Mouse (Mus musculus): ENCODE data around the gene Zfp319.
"Not testable (repeated sequence)": the region's sequence is repeated elsewhere in the genome, so short reads cannot be mapped to it uniquely, and the experiment has no call there.

The Zfp319 gene

DNA sequence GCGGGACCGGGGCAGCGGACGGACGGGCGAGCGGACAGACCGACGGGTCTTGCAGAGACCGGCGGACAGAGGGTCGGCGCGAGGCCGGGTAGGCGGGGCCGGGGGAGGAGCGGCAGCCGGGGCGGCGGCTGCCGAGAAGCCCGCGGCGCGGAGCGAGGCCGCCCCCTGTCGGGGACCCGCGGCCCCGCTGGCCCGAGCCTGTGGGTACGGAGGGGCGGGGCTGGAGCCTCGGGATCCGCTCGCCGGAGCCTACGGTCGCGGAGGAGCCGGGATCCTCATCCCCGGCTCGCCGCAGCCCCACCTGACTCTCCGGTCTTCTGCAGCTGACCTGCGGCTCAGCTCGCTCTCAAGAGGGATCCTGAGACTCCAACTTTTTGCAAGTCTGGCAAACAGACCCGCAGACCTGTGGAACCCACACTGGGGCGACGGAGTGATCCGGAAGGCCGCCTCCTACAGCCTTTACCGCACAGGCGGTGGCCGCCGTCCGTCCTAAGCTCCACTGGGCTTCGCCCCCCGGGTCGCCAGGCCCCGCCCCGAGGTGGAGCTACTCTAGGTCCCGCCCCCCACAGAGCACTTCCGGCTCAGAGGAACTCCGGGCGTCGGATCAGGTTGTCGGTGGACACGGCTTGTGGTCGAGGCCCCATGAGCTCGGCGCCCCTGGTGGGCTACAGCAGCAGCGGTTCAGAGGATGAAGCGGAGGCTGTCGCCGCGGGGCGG lies at the start of gene Zfp319, which contains the start of gene Usb1:
Gene Zfp319 (minus strand): TSS at position 231 of the 717 bp plus-strand sequence.
Gene Usb1 (plus strand): TSS at position 565 of the 717 bp plus-strand sequence.
- DNase-seq (ENCODE audit: low spot score): peak; percentile 87

DNA sequence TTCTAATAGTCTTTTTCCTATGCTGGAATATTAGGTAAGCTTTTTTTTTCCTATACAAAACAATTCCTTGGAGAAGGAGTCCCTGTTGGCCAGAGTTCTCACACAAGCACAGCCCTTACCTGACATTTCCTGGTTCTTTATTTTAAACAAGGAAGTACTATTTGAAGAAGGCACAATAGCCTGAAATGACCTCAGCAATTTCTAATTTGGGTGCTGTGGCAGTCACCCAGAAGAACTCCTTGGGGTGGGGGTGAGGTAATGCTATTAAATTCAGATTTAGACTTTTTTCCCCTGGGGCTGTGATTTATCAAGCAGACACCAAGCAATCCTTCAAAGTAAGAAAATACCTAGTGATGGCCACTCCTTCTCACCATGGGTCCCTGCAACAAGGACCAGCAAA lies 49.2 kb upstream of the Zfp319 start:
- DNase-seq (ENCODE audit: low spot score): no peak

DNA sequence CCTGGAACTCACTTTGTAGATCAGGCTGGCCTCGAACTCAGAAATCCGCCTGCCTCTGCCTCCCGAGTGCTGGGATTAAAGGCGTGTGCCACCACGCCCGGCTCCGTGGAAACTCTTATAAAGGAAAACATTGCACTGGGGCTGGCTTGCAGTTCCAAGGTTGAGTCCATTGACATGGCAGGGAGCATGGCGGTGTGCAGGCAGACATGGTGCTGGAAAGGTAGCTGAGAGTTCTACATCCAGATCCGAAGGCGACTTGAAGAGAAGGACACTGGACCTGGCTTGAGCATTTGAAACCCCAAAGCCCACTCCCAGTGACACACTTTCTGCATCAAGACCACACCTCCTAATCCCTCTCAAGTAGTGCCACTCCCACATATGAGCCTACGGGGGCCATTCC lies 47.2 kb upstream of the Zfp319 start:
- not testable (repeated sequence) for DNase-seq (ENCODE audit: low spot score)

DNA sequence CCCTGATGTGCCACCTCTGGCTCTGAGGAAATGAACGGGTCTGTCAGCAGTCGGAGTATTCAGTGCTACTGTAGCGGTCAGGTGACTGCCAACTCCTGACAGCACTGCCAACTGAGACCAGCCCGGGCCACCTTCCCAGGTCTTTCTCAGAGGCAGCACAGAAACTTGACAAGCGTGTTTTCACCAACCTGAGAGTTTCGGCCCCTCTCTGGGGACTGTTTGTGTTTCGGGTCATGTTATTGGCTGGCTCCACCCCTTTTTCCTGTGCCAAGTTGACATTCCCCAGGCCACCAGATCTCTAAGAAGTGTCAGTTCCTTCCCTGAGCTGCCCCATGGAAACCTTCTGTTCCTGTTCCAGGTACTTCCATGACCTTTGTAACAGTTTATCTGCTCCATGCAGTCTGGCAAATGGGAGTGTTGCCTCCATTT lies 46.1 kb upstream of the Zfp319 start:
- no peak for DNase-seq (ENCODE audit: low spot score)

DNA sequence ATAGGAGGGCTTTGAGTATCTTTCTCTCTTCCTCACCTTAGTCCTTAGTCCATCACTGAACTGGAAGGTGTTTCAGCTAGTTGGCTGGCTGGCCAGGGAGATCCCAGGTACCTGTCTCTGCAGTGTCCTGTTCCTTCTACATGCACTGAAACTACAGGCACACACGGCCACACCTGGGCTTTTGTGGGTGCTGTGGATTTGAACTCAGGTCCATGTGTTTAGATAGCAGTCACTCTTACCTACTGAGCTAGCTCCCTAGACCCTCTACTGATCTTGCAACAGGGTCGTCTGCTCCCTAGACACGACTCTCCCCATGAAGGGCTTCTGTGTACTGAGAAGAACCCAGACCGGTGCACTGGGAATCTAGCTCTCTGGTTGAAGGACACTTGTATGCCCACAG lies 45.4 kb upstream of the Zfp319 start:
- no peak for DNase-seq (ENCODE audit: low spot score)

DNA sequence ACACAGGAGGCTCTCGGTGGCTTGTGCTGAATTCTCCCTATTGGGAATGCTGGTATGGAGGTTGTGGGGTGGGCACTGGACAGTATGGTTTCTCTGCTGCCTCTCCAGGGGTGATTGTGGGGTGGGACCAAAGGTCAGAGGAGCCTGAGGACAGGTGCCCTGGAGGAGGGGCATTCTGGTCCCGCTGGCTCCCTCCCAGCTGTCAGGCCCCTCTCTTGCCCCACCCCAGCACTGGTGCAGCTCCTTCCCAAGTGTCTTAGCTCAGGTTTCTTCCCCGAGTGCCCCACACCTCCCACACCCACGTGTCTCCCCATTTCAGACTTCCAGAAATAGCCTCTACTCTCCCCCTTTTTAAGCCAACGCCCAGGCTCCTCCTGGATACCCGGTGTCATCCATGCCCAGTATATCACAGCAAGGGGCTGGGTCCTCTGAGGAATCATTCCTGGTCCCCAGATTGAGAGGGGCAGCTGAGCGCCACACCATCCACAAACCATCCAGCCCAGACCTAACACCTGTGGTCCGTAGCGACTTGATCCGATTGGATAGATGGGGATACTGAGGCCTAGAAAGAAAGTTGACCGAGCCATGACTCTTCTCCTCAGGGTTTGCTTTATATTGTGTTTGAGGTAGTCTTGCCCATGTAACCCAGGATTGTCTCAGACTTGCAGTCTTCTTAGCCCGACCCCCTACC lies 44.7 kb upstream of the Zfp319 start:
- DNase-seq (ENCODE audit: low spot score): no peak

DNA sequence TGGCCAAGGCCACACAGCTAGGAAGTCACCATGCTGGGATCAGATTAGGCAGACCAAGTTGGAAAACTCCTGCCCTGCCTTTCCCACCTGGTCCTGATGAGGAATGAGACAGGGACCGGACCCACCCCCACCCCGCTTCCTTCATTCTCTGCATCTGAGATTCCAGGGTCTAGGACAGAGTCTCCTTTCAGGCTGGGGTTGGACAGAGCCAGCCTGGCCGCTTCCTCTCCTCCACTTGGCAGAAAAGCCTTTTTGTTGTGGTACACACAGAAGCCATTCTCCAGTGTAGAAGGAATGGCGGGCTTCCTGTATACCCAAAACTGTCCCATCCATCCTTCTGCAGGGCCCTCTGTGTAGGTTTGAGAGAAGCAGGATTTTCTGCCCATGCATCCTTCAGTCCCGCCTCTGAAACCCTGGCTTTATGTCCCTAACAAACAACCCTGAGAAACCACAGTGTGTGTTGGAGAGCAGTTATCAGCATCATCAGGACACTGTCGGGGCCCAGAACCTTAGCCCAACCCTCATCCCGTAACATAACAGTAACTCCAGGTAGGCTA lies 43.7 kb upstream of the Zfp319 start:
- DNase-seq (ENCODE audit: low spot score): no peak

DNA sequence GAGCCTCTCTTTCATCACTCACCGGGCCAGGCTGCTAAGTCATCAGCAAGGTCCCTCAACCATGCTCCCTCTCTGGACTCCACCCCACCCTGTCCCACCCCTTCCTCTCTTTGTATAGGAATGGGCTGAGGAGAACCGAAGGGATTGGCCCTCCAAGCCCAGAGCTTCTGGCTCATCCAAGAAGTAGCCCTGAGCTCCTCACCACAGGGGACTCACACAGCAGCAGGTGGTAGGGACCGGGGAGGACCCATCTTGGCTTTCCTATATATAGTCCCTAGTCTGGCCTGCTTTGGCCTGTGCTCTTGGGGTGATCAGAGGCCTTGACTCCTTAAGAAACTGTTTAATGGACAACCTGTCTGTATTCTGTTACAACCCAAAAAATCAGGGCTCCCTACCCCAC lies 42.7 kb upstream of the Zfp319 start:
- no peak for DNase-seq (ENCODE audit: low spot score)

DNA sequence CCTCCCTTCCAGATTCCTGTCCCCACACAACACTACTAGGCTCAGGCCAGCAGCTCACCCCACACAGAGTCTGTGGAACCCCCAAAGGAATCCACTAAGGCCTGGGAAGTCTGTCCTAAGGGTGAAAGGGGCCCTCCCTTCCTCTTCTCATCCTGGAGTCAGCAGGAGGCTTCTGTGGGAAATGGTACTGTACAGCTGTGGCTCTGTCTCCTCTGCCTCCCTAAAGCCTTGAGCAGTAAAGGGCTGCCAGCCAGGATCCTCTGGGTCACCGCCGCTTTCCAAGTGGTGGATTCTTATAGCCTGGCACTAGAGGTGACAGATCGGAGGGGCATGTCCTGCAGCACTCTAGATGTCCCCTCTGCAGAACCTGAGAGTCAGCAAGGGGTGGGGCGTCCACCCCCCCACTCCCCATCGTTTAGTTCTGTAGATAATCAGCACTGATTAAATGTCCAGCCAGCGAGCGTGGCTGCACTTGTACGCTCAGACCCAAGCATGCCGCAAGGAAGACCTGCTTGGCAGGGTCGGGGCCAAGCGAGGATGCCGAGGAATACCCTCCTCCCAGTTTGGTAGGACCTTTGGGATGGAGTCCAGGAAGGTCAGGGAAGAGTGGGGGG lies 41.7 kb upstream of the Zfp319 start:
- no peak for DNase-seq (ENCODE audit: low spot score)

DNA sequence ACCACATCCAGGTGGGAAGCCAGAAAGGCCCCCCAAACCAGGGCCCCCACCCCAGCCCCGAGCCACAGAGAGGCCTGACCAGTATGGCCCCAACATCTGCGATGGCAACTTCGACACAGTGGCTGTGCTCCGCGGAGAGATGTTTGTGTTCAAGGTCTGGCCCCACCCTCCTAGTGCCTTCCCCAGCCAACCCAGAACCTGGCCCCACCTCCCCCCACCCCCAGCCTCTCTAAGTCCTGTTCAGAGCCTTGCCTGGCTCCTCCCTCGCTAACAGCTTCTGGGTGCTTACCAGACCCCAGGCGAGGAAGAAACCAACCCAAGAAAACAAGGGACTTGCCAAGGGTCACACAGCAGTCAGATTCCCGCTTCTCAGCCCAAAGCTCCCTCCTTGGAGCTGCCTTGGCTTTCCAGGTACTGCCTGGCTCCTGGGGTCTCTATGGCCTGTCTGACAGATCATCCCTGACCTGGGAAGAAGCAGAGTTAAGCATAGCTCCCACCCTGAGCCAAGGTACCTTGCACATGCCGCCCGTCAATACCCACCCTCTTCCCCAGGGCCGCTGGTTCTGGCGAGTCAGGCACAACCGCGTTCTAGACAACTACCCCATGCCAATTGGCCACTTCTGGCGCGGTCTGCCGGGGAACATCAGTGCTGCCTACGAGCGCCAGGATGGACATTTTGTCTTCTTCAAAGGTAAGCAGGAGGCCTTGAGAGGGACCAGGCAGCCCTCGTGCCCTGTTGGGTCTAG lies 38.0 kb upstream of the Zfp319 start:
- no peak for DNase-seq (ENCODE audit: low spot score)

DNA sequence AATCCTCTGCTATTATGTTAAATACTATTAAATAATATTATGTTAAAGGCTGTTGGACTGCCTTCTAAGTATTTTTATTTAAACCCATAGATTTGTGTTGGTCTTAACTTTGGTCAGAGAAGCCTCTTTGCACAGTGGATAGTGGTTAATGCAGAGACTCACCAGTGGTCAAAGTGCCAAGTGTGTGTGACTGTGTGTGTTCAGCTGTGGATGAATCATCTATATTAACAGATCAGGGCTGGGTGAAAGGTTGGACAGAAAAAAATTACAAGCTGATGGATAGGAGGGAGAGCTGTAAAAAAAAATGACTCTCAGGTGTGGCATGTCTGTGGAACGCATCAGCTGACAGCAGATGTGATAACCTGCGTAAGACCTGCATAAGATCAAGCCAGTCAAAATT lies 32.1 kb upstream of the Zfp319 start:
- no peak for DNase-seq (ENCODE audit: low spot score)

DNA sequence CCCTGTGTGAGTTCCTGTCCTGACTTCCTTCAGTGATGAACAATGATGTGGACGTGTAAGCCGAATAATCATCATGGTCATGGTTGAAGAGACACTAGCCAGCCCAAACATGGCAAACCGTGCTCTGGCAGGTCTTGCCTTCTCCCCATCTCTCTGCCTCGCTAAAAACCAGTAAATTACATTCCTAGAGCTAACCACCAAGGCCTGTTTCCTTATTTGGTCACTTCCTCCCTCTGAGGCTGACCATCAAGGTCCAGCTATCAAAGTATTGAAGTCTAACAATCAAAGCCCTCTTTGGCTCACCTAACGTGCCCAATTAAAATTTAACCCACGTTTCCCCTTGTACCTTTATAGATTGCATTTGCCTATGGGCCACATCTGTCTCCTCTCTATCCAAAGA lies 30.5 kb upstream of the Zfp319 start:
- DNase-seq (ENCODE audit: low spot score): no peak

DNA sequence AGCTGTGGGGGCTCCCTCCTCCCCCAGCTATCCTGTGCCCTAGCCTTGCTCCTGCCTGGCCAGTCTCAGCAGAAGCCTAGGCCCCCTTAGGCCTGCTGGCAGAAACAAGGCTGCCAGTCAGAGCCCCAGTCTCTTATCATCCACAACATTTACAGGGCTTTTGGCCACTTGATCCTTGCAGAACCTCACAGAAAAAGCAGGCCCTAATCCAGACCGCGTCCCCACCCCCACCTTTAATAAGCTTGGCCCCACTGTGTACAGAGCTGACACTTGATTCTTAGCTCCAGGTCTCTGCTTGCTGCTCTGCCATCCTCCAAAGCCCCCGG lies 29.2 kb upstream of the Zfp319 start:
- DNase-seq (ENCODE audit: low spot score): no peak

DNA sequence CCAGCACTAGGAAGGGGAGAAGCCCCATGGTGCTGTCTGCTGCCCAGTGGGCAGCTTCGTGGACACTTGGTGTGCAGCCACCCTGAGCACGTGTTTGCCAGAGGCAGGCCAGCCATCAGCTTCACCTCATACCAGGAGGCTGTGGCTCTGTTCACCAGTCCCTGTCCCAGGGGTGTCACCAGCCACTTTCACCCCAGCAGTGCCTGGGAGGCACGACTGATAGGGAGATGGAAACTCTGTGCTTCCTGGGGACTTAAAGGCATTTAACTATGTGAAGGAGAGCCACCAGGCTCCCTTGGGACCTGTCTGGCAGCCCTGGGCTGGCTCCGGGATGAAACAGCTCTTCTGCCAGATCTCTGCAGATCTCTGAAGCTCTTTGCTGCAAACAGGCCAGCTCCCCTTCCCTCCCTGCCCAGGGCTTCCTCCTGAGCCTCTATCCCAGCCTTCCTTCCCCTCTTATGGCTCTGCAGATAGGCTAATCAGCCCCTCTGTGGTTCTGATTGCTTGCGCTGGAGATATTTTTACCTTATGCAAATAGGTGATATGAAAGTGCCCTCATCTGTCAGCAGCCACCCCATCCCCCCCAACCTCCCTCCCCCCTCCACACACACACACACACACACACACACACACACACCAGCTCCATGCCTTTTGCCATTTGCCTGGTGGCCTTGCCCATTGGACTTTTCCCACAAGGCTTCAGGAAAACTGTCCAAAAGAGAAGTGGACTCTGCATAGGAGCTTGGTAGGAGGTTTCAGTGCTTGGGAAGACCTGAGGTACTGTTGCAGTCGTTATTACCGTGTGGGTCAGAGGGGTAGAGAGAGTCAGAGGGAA lies 28.6 kb upstream of the Zfp319 start:
- no peak for DNase-seq (ENCODE audit: low spot score)

DNA sequence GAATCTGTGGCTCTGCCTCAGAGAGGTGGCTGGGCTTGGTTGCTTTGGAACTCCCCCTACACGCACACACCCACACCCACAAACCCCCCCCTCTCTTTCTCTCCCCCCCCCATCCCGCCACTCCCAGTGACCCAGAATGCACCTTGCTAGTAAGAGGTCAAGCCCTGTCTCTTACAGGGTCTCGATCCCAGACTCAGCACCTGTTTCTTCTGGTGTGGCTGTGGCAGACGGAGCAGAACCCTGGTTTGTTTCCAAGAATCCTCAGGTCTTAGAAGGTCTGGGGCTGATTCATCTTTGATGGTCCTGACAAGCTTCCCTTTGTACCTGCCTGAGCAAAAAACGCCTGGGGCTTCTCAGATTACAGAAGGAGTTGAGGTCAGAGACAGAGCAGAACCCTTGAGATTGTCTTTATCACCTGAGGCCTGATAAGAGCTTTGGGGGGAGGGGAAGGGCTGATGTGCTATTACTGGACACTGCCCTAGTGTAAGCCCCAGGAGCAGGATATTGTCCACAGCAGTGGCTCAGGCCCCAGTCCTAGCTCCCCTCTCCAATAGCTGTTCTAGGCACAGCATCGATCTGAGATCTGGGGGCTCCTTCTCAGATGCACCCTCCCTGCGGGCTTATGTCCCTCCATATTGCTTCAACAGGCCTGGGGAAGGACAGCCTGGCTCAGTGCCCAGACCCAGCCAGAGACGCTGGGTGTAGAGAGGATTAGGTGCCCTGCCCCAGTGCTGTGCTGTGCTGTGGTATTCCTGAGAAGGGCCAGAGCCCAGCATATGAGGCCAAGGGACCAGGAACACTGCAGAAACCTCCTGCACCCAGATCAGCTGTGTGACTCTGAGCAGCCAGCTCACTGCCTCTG lies 27.0 kb upstream of the Zfp319 start:
- no peak for DNase-seq (ENCODE audit: low spot score)

DNA sequence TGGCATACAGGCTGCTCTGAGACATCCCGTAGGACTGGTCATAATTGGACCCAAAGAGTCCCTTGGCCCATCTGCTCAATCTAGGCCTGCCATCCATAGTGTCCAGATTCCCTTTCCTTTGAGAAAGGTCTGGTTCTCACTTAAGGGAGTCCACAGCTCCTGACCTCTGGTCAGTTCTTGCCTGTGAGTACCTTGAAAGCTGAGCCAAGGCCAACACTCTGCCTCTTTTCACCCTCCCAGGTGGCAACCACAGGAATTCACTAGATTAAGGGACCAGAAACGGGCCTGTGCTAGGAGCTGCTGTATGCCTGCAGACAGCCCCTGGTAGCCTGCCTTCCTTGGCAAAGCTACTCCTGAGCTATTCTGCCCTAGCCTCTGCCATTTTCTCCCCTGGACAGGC lies 22.9 kb upstream of the Zfp319 start:
- no peak for DNase-seq (ENCODE audit: low spot score)

DNA sequence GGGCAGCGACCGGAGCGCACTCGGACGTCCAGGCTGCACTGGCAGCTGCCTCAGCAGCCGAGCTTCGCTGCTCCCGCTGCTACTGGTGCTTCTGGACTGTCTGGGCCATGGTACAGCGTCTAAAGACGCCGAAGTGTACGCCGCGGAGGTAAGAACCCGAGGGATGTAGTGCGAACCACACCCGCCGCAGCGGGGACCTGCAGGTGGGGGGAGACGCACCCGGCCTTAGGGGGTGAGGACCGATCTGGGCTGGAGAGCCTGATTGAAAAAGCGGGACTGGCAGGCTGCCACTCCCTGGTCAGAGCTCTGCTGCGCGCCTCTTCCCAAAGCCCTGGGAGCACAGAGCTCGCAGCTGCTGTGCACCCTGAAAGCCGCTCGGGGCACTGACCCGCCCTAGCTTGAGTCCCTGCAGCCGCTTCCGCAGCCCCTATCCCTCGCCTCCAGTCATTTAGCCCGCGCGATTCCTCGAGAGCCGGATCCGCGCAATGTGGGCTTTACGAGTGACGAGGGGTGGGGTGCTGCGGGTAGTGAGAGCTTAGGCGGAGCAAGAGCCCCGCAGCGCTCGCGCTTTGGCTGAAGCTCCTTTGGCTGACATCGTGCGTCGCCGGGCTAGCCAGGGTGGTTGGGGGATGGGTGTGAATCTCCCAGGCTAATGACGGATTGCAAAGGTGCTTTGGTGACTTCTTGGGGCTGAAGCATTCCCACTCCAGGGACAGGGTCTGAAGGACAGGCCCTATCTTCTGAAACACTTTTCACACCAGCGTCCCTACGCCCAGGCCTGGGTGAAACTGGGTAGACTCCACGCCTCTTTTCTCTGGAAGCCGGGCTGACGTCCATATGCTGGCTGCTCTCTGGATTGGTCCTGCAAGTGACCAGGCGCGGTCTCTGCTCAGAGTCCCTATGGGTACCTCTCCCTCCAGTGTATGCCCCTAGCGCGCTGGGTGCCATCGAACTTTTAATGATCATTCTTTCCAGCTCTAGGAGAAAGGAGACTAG lies 21.4 kb upstream of the Zfp319 start:
- no peak for DNase-seq (ENCODE audit: low spot score)

DNA sequence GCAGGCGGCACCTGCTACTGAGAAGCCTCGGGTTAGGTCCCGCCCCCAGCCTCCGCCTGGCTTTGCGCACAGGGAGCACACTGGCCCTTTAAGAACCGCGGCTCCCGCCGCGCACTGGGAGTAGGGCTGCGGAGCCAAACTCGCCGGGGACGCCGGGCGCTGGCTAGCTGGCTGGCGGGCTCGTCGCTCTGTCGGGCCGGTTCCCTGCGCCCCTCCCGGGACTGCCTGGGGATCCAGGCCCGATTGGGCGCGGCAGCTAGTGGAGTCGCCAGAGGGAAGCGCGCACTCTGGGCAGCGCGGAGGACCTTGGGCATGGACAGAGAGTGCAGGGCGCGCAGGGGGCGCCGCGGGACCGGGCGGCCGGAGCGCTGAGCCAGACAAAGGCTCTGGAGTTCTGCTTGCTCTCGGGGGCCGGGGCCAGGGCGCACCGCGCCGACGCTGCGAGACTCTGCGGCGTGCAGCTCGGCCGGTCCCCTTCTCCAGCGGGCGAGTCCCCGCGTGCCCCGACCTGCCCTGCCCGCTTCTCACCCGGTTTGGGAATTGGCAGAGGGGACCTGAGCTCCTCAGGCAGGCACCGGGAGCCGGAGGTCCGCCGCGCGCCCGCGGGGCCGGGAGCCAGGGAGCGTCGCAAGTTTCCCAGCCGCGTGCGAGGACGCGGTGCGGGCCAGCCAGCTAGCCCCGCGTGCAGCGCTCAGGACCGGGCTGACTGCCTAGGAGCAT lies 20.6 kb upstream of the Zfp319 start, which contains the start of gene Mmp15:
Gene Mmp15 (plus strand): TSS at position 118 of the 720 bp plus-strand sequence.
- no peak for DNase-seq (ENCODE audit: low spot score)
